Mouse (Mus musculus): ENCODE data around the gene Rhof. TPM values are rescaled to one million over a fixed set of nuclear protein-coding genes. Genes with fewer than 3 reads are reported as not detected.
"Not testable (repeated sequence)": the region's sequence is repeated elsewhere in the genome, so short reads cannot be mapped to it uniquely, and the experiment has no call there.

The Rhof gene
- polyA plus RNA-seq, 1 experiment from 2014 or later, result 29.7 TPM

GRCm38 (mm10) chr5:123068115-123068514, 64.4 kb downstream of the Rhof start, which contains the start of gene Tmem120b:
Gene Tmem120b, plus strand, starts transcription at chr5:123068415.
- no peak within 1 kb of the TSS for H3K27ac ChIP-seq (ENCODE audit: low read depth, low read length)
- no peak within 1 kb of the TSS for H3K4me2 ChIP-seq (ENCODE audit: low read length)
- no peak for ATAC-seq
- H3K9me3 ChIP-seq (ENCODE audit: control insufficient read depth, low read length), result no peaks in the 10 kb centered on the region; the same call in 1 of the 2 replicates
- H3K4me1 ChIP-seq (ENCODE audit: control insufficient read depth, insufficient read depth, low read depth, low read length), result no peaks in the 10 kb centered on the region
- H3K36me3 ChIP-seq (ENCODE audit: control insufficient read depth, insufficient read depth, low read length), result no peaks in the 10 kb centered on the region
- 87% methylated on average over 12 of the region's 12 CpGs for WGBS
- no peaks in the 10 kb centered on the region for H3K27me3 ChIP-seq (replicated peaks; ENCODE audit: control insufficient read depth, insufficient read depth, low read length)
- H3K9ac ChIP-seq (ENCODE audit: low read depth, low read length), result no peak within 1 kb of the TSS
- H3K4me3 ChIP-seq (ENCODE audit: low read length), result no peak within 1 kb of the TSS

GRCm38 (mm10) chr5:123067395-123067995, 65.0 kb downstream of the Rhof start:
- Histone ChIP-seq H3K9me3 (ENCODE audit: control insufficient read depth, low read length) (no peaks in the 10 kb centered on the region; the same call in 1 of the 2 replicates), H3K27me3 (replicated peaks; ENCODE audit: control insufficient read depth, insufficient read depth, low read length) (no peaks in the 10 kb centered on the region), H3K9ac (ENCODE audit: low read depth, low read length) (no peak overlapping the region), H3K4me3 (ENCODE audit: low read length) (no peak overlapping the region), H3K4me1 (ENCODE audit: control insufficient read depth, insufficient read depth, low read depth, low read length) (no peaks in the 10 kb centered on the region), H3K27ac (ENCODE audit: low read depth, low read length) (no peak overlapping the region), H3K4me2 (ENCODE audit: low read length) (no peak overlapping the region), H3K36me3 (ENCODE audit: control insufficient read depth, insufficient read depth, low read length) (no peaks in the 10 kb centered on the region)
- 23% methylated on average over 6 of the region's 6 CpGs for WGBS
- ATAC-seq, result no peak

- ATAC-seq, result no peak
- WGBS, result 30% methylated on average over 6 of the region's 6 CpGs
Measured at GRCm38 (mm10) chr5:123064207-123064606, 68.3 kb downstream of the Rhof start.

GRCm38 (mm10) chr5:123063141-123063540, 69.4 kb downstream of the Rhof start:
- Histone ChIP-seq H3K4me2 (ENCODE audit: low read length) (no peak overlapping the region), H3K36me3 (ENCODE audit: control insufficient read depth, insufficient read depth, low read length) (no peaks in the 10 kb centered on the region), H3K27me3 (replicated peaks; ENCODE audit: control insufficient read depth, insufficient read depth, low read length) (no peaks in the 10 kb centered on the region), H3K4me3 (ENCODE audit: low read length) (no peak overlapping the region), H3K9me3 (ENCODE audit: control insufficient read depth, low read length) (no peaks in the 10 kb centered on the region), H3K27ac (ENCODE audit: low read depth, low read length) (no peak overlapping the region), H3K9ac (ENCODE audit: low read depth, low read length) (no peak overlapping the region), H3K4me1 (ENCODE audit: control insufficient read depth, insufficient read depth, low read depth, low read length) (peaks cover 4% of the 10 kb centered on the region; the same call in 1 of the 2 replicates)
- no peak for ATAC-seq
- 90% methylated on average over 3 of the region's 3 CpGs for WGBS

More at GRCm38 (mm10) chr5:123064207-123064606, 68.3 kb downstream of the Rhof start:
- no peaks in the 10 kb centered on the region for H3K4me1 ChIP-seq (ENCODE audit: control insufficient read depth, insufficient read depth, low read depth, low read length)
- H3K36me3 ChIP-seq (ENCODE audit: control insufficient read depth, insufficient read depth, low read length), result no peaks in the 10 kb centered on the region
- no peak overlapping the region for H3K4me2 ChIP-seq (ENCODE audit: low read length)
- no peak overlapping the region for H3K9ac ChIP-seq (ENCODE audit: low read depth, low read length)
- no peaks in the 10 kb centered on the region for H3K9me3 ChIP-seq (ENCODE audit: control insufficient read depth, low read length)
- no peak overlapping the region for H3K4me3 ChIP-seq (ENCODE audit: low read length)
- H3K27ac ChIP-seq (ENCODE audit: low read depth, low read length), result no peak overlapping the region
- H3K27me3 ChIP-seq (replicated peaks; ENCODE audit: control insufficient read depth, insufficient read depth, low read length), result no peaks in the 10 kb centered on the region

DNA sequence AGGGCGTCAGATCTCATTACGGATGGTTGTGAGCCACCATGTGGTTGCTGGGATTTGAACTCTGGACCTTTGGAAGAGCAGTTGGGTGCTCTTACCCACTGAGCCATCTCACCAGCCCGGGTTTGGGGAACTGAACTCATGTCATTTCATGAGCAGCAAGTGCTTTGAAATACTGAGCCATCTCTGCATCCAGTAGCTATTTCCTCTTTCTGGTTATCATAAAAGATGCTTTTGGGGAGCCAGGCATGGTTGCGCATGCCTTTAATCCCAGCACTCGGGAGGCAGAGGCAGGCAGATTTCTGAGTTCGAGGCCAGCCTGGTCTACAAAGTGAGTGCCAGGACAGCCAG, 71.1 kb downstream of the Rhof start:
- not testable (repeated sequence) for H3K36me3 ChIP-seq (ENCODE audit: control insufficient read depth, insufficient read depth, low read length); H3K9ac ChIP-seq (ENCODE audit: low read depth, low read length); H3K9me3 ChIP-seq (ENCODE audit: control insufficient read depth, low read length); H3K4me3 ChIP-seq (ENCODE audit: low read length); ATAC-seq; H3K27me3 ChIP-seq (replicated peaks; ENCODE audit: control insufficient read depth, insufficient read depth, low read length); H3K4me1 ChIP-seq (ENCODE audit: control insufficient read depth, insufficient read depth, low read depth, low read length); H3K27ac ChIP-seq (ENCODE audit: low read depth, low read length); H3K4me2 ChIP-seq (ENCODE audit: low read length)
- WGBS, result 83% methylated on average over 6 of the region's 6 CpGs

GRCm38 (mm10) chr5:123060706-123061401, 71.6 kb downstream of the Rhof start:
- no peaks in the 10 kb centered on the region for H3K9me3 ChIP-seq (ENCODE audit: control insufficient read depth, low read length)
- no peaks in the 10 kb centered on the region for H3K27me3 ChIP-seq (replicated peaks; ENCODE audit: control insufficient read depth, insufficient read depth, low read length)
- H3K36me3 ChIP-seq (ENCODE audit: control insufficient read depth, insufficient read depth, low read length), result no peaks in the 10 kb centered on the region
- 81% methylated on average over 9 of the region's 9 CpGs for WGBS
- H3K27ac ChIP-seq (ENCODE audit: low read depth, low read length), result no peak overlapping the region
- no peak overlapping the region for H3K4me3 ChIP-seq (ENCODE audit: low read length)
- no peak overlapping the region for H3K4me2 ChIP-seq (ENCODE audit: low read length)
- H3K4me1 ChIP-seq (ENCODE audit: control insufficient read depth, insufficient read depth, low read depth, low read length), result peaks cover 4% of the 10 kb centered on the region; the same call in 1 of the 2 replicates
- ATAC-seq, result no peak
- no peak overlapping the region for H3K9ac ChIP-seq (ENCODE audit: low read depth, low read length)

DNA sequence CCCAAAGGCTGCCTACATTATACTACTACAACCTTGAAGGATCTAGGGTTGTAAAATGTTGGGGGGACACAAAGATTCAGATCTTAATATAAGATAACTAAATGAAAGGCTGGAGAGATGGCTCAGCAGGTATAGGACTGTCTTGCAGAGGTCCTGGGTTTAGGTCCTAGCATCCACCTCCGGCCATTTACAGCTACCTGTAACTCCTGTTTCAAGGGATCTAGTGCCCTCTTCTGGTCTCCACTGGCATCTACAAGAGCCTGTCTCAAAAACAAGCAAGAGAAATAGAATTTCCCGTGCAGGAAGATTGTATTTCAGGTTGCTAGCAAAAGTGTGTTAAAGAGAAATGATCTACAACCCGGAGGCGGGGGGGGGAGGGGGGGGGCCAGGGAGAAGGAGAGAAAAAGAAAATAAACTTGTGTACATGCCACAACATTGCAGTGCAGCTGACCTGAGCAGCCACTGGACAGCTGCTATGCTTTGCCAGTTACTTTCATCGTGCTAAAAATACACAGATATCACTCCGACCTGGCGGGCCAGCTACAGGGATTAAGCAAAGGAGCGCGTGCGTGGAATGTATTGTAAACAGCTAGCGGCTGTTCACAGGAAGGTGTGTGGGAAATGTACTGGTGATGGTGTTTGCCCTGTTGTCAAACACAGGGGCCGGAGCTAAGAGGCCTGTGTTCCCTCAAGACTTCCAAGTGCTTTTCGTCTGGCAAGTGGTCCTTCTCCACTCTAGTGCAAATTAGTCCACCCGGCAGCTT, 72.6 kb downstream of the Rhof start:
- Histone ChIP-seq H3K9me3 (ENCODE audit: control insufficient read depth, low read length) (no peaks in the 10 kb centered on the region), H3K27me3 (replicated peaks; ENCODE audit: control insufficient read depth, insufficient read depth, low read length) (no peaks in the 10 kb centered on the region), H3K4me2 (ENCODE audit: low read length) (no peak overlapping the region), H3K27ac (ENCODE audit: low read depth, low read length) (no peak overlapping the region), H3K9ac (ENCODE audit: low read depth, low read length) (no peak overlapping the region), H3K4me3 (ENCODE audit: low read length) (no peak overlapping the region), H3K36me3 (ENCODE audit: control insufficient read depth, insufficient read depth, low read length) (no peaks in the 10 kb centered on the region), H3K4me1 (ENCODE audit: control insufficient read depth, insufficient read depth, low read depth, low read length) (peaks cover 4% of the 10 kb centered on the region; the same call in 1 of the 2 replicates)
- 46% methylated on average over 14 of the region's 14 CpGs for WGBS
- no peak for ATAC-seq

GRCm38 (mm10) chr5:123058251-123059102, 74.0 kb downstream of the Rhof start:
- 45% methylated on average over 16 of the region's 16 CpGs for WGBS
- no peak for ATAC-seq
- Histone ChIP-seq H3K4me2 (ENCODE audit: low read length) (peak overlapping the region; percentile 57), H3K9me3 (ENCODE audit: control insufficient read depth, low read length) (no peaks in the 10 kb centered on the region), H3K27me3 (replicated peaks; ENCODE audit: control insufficient read depth, insufficient read depth, low read length) (no peaks in the 10 kb centered on the region), H3K4me1 (ENCODE audit: control insufficient read depth, insufficient read depth, low read depth, low read length) (peaks cover 4% of the 10 kb centered on the region; the same call in 1 of the 2 replicates), H3K36me3 (ENCODE audit: control insufficient read depth, insufficient read depth, low read length) (no peaks in the 10 kb centered on the region), H3K9ac (ENCODE audit: low read depth, low read length) (peak overlapping the region; percentile 45), H3K4me3 (ENCODE audit: low read length) (peak overlapping the region; percentile 43), H3K27ac (ENCODE audit: low read depth, low read length) (peak overlapping the region; percentile 59)
